Mouse (Mus musculus): ENCODE results near the gene Klk9.

- no peak for TF ChIP-seq EP300 (IDR thresholded peaks at IDR 0.05; ENCODE audit: low read depth)
- TF ChIP-seq CTCF (IDR thresholded peaks at IDR 0.05; ENCODE audit: low read depth) = no peak
Measured at GRCm38 (mm10) chr7:43769636-43770035, 22.1 kb upstream of the Klk9 start.
